Mouse (Mus musculus) hindbrain, embryonic 14.5 days (tissue): ENCODE data around the gene Mpp4. TPM values are rescaled to one million over a fixed set of nuclear protein-coding genes. Genes with fewer than 3 reads are reported as not detected.

Experiments
- ATAC-seq: fragments of 200-750 bp; cut with Nextera tagmentation; 2 replicates; pipeline ENCODE4 v1.8.0; 2017; ENCODE audit warnings: moderate number of reproducible peaks, mild to moderate bottlenecking, moderate TSS enrichment, moderate library complexity; ENCODE audit not compliant: low FRiP score
- DNase-seq: peaks from one replicate; pipeline ENCODE4 v3.0.0-alpha.2; 2015; ENCODE audit warnings: low spot score
- H3K27ac ChIP-seq: fragments of 300-500 bp; sonication (generic); 2 replicates; pipeline ENCODE4 v1.5.1; 2014; ENCODE audit warnings: mild to moderate bottlenecking, moderate library complexity
- H3K27me3 ChIP-seq: fragments of 300-500 bp; sonication (generic); 2 replicates; pipeline ENCODE4 v1.6.1; 2014; ENCODE audit warnings: mild to moderate bottlenecking, low read length, mixed read lengths; ENCODE audit not compliant: control insufficient read depth, insufficient read depth
- H3K36me3 ChIP-seq: fragments of 300-500 bp; sonication (generic); replicated peaks from 2 replicates; pipeline ENCODE4 v1.6.1; 2014; ENCODE audit not compliant: control insufficient read depth, insufficient read depth
- H3K4me1 ChIP-seq: fragments of 300-500 bp; sonication (generic); replicated peaks from 2 replicates; pipeline ENCODE4 v1.6.1; 2014; ENCODE audit warnings: antibody characterized with exemption, low read length, mixed read lengths; ENCODE audit not compliant: control insufficient read depth, insufficient read depth
- H3K4me2 ChIP-seq: fragments of 300-500 bp; sonication (generic); replicated peaks from 2 replicates; pipeline ENCODE4 v1.6.1; 2014; ENCODE audit warnings: mild to moderate bottlenecking, moderate library complexity
- H3K4me3 ChIP-seq: fragments of 300-500 bp; sonication (generic); replicated peaks from 2 replicates; pipeline ENCODE4 v1.5.1; 2014; ENCODE audit warnings: mild to moderate bottlenecking, low read length
- H3K9ac ChIP-seq: fragments of 300-500 bp; sonication (generic); 2 replicates; pipeline ENCODE4 v1.6.1; 2014
- H3K9me3 ChIP-seq: fragments of 300-500 bp; sonication (generic); 2 replicates; pipeline ENCODE4 v1.6.1; 2016; ENCODE audit warnings: low read length; ENCODE audit not compliant: control insufficient read depth
- WGBS: fragments of 180-500 bp; shearing (Covaris S2); extraction: QIAGEN DNeasy Blood & Tissue Kit; methylation state at CpG from one replicate; pipeline ENCODE4 v1.1.7; 2014; 5-methylcytosine and 5-hydroxymethylcytosine counted together
- polyA plus RNA-seq: library from polyadenylated mRNA; unstranded; fragments of >200 nt; fragmentation: Nextera tagmentation; extraction: Ambion mirVana; gene quantifications from 2 replicates; pipeline ENCODE4 v1.2.1, GENCODE M21; 2014

Gene Mpp4
- polyA plus RNA-seq, 1 experiment from 2014 or later: 1.4 TPM

DNA sequence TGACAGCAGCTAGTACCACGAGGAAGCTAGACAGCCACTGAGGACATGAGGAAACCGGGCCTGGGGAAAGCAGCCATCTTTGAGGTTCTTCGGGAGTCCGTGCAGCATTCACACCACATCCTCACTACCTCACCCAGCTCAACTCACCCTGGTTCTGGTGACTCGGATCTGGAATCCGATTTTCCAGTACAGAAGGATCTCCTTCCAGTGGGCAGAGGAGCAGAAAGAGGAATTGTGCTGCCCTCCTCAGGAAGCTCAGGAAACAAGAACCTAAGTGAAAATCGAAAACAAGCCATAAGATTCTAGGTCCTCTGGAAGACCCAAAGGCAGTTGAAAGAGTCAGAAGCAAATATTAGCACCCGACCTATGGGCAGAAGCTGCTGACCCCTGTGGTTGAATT, 7.1 kb upstream of the Mpp4 start:
- H3K36me3 ChIP-seq: peaks cover 97% of the 10 kb centered on the region
- H3K4me3 ChIP-seq: no peak overlapping the region
- H3K9ac ChIP-seq: no peak overlapping the region
- DNase-seq (no peak), ATAC-seq (no peak)
- no peaks in the 10 kb centered on the region for H3K27me3 ChIP-seq
- H3K4me1 ChIP-seq: no peaks in the 10 kb centered on the region
- no peak overlapping the region for H3K4me2 ChIP-seq
- H3K9me3 ChIP-seq: no peaks in the 10 kb centered on the region
- no peak overlapping the region for H3K27ac ChIP-seq
- 77% methylated on average over 8 of the region's 8 CpGs for WGBS

DNA sequence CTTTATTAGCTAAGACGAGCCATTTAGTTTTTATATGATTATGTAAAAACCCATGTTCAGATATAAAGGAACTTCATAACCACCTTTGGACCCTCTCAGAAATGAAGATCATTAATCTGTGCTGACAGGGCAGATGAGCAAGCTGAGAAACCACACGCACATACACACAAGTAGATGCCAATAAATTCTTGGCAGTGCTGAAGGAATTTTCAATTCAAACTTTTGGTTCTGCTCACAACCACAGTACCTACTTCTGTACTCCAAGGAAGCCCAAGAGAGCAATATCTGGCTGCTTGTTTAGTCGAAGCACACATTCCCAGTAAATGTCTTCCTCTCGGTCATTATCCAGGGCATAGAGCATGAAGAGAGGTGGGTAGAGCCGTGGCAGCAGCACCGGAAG, 6.4 kb upstream of the Mpp4 start:
- H3K4me1 ChIP-seq: no peaks in the 10 kb centered on the region
- H3K27me3 ChIP-seq: no peaks in the 10 kb centered on the region
- 90% methylated on average over 6 of the region's 6 CpGs for WGBS
- no peaks in the 10 kb centered on the region for H3K9me3 ChIP-seq
- no peak overlapping the region for H3K4me2 ChIP-seq
- no peak overlapping the region for H3K9ac ChIP-seq
- ATAC-seq: no peak
- DNase-seq: no peak
- no peak overlapping the region for H3K4me3 ChIP-seq
- H3K27ac ChIP-seq: no peak overlapping the region
- peaks cover 94% of the 10 kb centered on the region for H3K36me3 ChIP-seq

DNA sequence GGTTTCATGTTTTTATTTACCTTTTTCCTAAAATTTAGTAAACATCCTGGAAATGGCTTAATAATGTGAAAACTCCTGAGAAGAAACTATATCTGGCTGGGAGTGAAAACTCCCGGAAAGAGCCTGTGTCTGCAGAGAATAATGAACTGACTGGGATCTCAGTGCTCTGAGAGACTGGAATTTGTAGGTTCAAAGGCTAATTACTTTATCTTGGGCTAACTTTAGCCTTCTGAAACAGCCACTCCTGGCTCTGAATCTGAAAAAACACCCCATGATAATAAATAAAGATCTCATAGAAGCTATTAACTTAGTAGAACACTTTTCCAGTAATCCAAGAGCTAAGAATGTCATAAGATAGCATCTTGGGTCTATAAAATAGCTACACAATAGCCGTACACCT, 5.4 kb upstream of the Mpp4 start:
- H3K9ac ChIP-seq: no peak overlapping the region
- DNase-seq: no peak

DNA sequence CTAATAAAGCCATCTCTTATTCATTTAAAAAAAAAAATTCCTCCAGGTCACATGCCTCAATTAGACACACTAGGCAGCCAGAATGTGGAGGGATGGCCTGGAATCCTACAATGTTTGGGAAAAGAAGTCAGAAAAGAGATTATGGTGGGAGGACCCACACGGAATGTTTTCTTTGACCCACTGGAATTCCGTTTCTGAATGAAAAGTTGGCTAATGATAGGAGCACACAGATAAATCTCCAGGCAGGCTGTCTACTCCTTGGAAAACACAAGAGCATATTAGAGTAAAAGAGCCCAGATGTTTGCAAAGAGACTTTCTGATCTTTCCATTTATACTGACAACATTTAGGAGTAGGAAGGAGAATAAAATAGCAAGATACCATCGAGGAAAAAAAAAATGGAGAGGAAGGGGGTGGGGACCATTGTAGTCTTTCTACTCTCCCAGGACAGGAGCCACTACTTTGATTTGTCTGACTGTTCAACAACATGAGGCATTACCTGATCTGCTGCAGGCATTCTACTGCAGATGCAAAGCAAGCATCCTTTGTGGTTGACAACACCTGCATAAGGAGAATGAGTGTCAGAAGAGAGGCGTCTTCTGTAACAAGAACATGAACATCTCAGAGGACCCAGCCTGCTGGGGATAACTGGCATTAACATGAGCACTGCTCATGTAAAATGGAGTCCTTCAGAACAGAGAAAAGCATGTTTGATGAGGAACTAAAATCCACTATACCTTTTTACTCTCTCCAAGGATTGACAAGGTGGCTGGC, 4.7 kb upstream of the Mpp4 start:
- H3K4me2 ChIP-seq: no peak overlapping the region
- H3K27me3 ChIP-seq: no peaks in the 10 kb centered on the region
- H3K9ac ChIP-seq: no peak overlapping the region
- no peaks in the 10 kb centered on the region for H3K9me3 ChIP-seq
- DNase-seq (no peak), ATAC-seq (no peak)
- 92% methylated on average over 4 of the region's 4 CpGs for WGBS
- no peak overlapping the region for H3K27ac ChIP-seq
- no peaks in the 10 kb centered on the region for H3K4me1 ChIP-seq
- no peak overlapping the region for H3K4me3 ChIP-seq
- H3K36me3 ChIP-seq: peaks cover 97% of the 10 kb centered on the region

More for the DNA sequence above, 5.4 kb upstream of the Mpp4 start:
- WGBS: 89% methylated on average over 2 of the region's 2 CpGs
- Histone ChIP-seq H3K36me3 (peaks cover 97% of the 10 kb centered on the region), H3K4me1 (no peaks in the 10 kb centered on the region), H3K4me2 (no peak overlapping the region), H3K9me3 (no peaks in the 10 kb centered on the region), H3K4me3 (no peak overlapping the region), H3K27ac (no peak overlapping the region), H3K27me3 (no peaks in the 10 kb centered on the region)
- ATAC-seq: no peak

DNA sequence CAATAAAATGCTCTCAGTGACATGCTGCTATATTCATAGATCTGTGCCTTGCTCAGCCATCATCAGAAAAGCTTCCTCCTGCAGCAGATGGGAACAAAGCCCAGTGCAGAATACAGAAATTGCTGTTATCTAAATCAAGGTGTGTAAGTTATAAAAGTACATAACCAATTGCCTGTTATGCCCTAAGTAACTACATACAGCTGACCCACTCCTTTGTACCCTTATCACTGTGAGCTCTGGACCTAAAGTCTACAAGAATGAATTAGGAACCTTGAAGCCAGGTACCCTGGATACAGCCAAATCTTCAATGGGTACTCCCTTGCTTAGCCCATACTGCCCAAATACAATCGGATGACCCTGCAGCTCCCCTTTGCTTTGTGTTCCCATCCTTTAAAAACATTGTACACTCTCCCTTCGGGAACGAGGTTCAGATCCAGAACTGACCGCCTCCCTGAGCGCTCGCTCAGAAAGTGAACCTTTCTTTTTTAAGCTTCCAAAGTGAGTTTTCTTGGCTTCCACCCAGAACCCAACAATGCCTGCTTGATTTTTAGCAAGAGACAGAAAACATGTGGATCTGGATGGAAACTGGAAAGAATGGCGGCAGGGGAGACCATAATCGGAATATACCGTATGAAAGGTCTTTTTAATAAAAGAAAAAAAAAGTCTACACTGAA, 3.2 kb upstream of the Mpp4 start:
- Histone ChIP-seq H3K27me3 (no peaks in the 10 kb centered on the region), H3K4me2 (no peak overlapping the region), H3K9me3 (no peaks in the 10 kb centered on the region), H3K4me1 (no peaks in the 10 kb centered on the region), H3K27ac (no peak overlapping the region), H3K36me3 (peaks cover 90% of the 10 kb centered on the region), H3K4me3 (no peak overlapping the region), H3K9ac (no peak overlapping the region)
- ATAC-seq (no peak), DNase-seq (no peak)
- 88% methylated on average over 9 of the region's 9 CpGs for WGBS

DNA sequence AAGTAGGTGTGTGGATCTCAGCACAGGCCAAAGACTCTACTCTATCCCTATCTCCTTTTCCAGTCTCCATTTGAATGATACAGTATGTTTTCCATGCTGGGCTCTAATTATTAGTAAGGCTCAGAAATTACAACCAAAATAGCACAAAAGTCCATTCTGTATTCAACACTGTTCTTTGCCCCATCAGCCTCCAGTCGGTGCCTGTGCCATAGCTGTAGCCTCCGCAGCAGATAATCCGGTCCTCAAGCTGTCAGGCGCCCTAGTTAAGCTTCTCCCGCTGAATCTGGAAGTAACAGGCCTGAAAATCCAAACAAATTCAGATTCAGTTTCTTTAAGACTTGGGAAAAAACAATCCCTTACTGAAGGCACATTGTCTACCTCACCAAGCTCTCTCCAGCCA, 729 bp upstream of the Mpp4 start:
- Histone ChIP-seq H3K4me1 (no peaks in the 10 kb centered on the region), H3K36me3 (peaks cover 66% of the 10 kb centered on the region), H3K4me2 (no peak overlapping the region), H3K4me3 (no peak overlapping the region), H3K9ac (no peak overlapping the region), H3K27ac (no peak overlapping the region), H3K27me3 (no peaks in the 10 kb centered on the region), H3K9me3 (no peaks in the 10 kb centered on the region)
- no peak for DNase-seq
- ATAC-seq: no peak
- WGBS: 63% methylated on average over 5 of the region's 5 CpGs

DNA sequence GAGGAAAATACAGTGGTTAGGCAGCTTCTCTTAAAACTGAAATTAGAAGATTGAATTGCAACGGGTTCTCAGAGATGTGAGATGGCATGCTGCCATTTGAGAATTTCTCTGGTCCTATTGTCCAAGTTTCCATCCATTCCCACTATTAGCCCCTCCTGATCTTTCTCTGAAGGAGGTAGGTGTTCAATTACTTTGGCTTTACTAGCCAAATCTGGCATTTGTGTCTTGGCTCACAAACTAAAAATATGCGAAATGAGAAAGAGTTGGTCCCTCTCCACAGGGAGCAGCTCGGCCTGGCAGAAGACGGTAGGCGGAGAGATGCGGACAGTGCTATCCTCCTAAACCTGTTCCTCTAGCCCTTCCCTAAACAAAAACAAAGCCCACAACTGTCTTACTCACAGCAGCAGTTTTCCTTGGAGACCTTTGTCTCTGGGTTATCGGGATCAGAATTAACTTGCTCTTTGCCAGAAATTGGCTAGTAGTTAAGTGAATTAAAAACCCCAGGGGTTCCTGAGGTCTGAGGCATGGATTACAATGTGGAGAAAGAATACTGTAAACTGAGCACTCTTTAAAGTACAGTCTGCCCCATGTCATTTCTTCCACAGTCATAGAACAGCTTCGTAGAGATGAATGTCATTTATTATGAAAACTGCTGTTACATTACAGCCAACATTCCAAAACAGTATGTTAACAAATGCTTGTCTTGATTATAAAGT, 722 bp downstream of the Mpp4 start:
- H3K36me3 ChIP-seq: peaks cover 52% of the 10 kb centered on the region

DNA sequence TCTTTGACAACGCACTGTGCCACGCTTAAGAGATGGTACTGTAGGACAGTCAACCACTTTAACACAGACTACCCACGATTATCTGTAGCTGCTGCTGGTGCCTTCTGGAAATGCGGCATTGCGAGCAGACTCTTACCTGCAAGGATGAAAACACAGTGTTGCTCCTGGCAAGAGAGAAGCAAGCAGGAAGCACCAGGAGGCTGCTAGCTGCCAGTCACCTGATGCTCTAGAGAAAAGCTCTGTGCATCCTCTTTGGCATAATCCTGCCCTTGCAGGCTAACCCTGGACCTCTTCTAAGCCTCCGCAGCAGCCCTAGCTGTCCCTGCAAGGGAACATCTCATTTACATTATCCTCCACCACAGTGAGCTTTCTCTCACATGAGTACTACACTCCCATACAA, 1.8 kb downstream of the Mpp4 start:
- ATAC-seq: no peak
- H3K9ac ChIP-seq: no peak overlapping the region
- no peak overlapping the region for H3K4me3 ChIP-seq

More for the DNA sequence above, 722 bp downstream of the Mpp4 start:
- Histone ChIP-seq H3K4me2 (no peak overlapping the region), H3K4me1 (no peaks in the 10 kb centered on the region), H3K9ac (no peak overlapping the region), H3K4me3 (no peak overlapping the region), H3K27ac (no peak overlapping the region), H3K9me3 (no peaks in the 10 kb centered on the region), H3K27me3 (no peaks in the 10 kb centered on the region)
- WGBS: 34% methylated on average over 8 of the region's 8 CpGs
- DNase-seq (no peak), ATAC-seq (no peak)

DNA sequence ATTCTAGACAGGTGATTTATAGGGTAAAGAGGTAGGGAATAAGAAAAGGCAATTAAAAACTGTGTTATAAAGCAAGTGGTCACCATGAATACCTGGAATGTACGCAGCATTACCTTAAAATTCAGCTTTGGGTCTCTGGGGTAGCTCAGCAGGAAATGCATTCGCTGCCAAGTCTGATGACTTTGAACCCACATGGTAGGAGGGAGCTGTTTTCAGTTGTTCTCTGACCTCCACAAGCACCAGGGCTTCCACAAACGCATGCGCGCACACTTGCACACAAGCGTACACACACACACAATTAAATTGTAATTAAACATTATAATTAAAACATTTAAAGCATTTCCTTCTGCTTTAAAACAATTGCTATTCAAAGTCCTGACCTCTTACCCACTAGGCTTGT, 2.3 kb downstream of the Mpp4 start:
- WGBS: 86% methylated on average over 6 of the region's 6 CpGs
- DNase-seq: no peak
- no peak for ATAC-seq
- H3K9me3 ChIP-seq: no peaks in the 10 kb centered on the region
- no peak overlapping the region for H3K27ac ChIP-seq
- no peak overlapping the region for H3K4me3 ChIP-seq
- H3K9ac ChIP-seq: no peak overlapping the region
- H3K27me3 ChIP-seq: no peaks in the 10 kb centered on the region
- peaks cover 36% of the 10 kb centered on the region for H3K36me3 ChIP-seq
- H3K4me1 ChIP-seq: no peaks in the 10 kb centered on the region
- no peak overlapping the region for H3K4me2 ChIP-seq

More for the DNA sequence above, 1.8 kb downstream of the Mpp4 start:
- H3K4me2 ChIP-seq: no peak overlapping the region
- H3K27me3 ChIP-seq: no peaks in the 10 kb centered on the region
- H3K4me1 ChIP-seq: no peaks in the 10 kb centered on the region
- no peak for DNase-seq
- H3K36me3 ChIP-seq: peaks cover 41% of the 10 kb centered on the region
- H3K9me3 ChIP-seq: no peaks in the 10 kb centered on the region
- 87% methylated on average over 6 of the region's 6 CpGs for WGBS
- no peak overlapping the region for H3K27ac ChIP-seq
